38 mouse cellular contexts compared by ENCODE assay signal in the genomic region with DNA sequence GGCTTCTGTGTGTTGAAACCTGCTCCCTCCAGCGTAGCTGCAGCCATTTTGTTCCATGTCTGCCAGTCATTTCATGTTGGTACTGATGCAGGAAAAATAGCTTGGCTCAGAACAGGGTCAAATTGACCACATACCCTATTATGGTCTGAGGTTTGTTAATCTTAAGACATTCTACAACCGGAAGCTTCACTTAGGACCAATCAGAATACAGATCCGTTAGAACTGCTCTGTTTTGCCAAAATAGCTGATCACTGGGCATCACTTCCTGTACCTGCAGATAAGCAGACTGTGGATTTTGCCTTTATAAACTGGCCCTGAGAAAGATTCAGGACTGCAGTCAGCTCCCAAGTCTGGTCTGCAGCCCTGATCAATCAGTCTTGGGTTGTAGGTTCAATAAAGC. TPM values are rescaled to one million over a fixed set of nuclear protein-coding genes. Genes with fewer than 3 reads are reported as not detected.
"Had no signal": no experiment of that assay in that cellular context is flagged by ENCODE, and none has a peak within 500 bp of the region (broad histone marks: within the 10 kb centered on the region; RNA-seq: fewer than 3 reads in every experiment).

No protein-coding gene starts in this region.

- DNase-seq: cerebellum, adult 8-10 months; cerebellum, adult 9-10 months; cerebellum, adult 9-11 months; cerebellum, postnatal 10 days; cerebellum, postnatal 14 days; cerebellum, postnatal 25 days; cerebellum, postnatal 36 days; embryo, embryonic 11 days; forebrain, postnatal 0 days; gastrocnemius, adult 2 months; gastrocnemius, postnatal 10 days; gastrocnemius, postnatal 14 days; gastrocnemius, postnatal 25 days; gastrocnemius, postnatal 36 days; heart, adult 18-20 months; heart, adult 2 months had no signal

- H3K27me3 ChIP-seq: forebrain, embryonic 15.5 days had no signal

- H3K9me3 ChIP-seq: embryonic facial prominence, embryonic 10.5 days; embryonic facial prominence, embryonic 12.5 days; embryonic facial prominence, embryonic 13.5 days; embryonic facial prominence, embryonic 15.5 days; forebrain, embryonic 10.5 days; forebrain, embryonic 12.5 days; forebrain, embryonic 13.5 days; forebrain, embryonic 15.5 days; heart, embryonic 10.5 days had no signal

- H3K36me3 ChIP-seq: embryonic facial prominence, embryonic 10.5 days; embryonic facial prominence, embryonic 12.5 days; embryonic facial prominence, embryonic 13.5 days; embryonic facial prominence, embryonic 15.5 days; forebrain, embryonic 10.5 days; forebrain, embryonic 12.5 days; forebrain, embryonic 15.5 days; heart, embryonic 10.5 days had no signal

- H3K4me3 ChIP-seq: embryonic facial prominence, embryonic 10.5 days; embryonic facial prominence, embryonic 12.5 days; embryonic facial prominence, embryonic 13.5 days; embryonic facial prominence, embryonic 15.5 days; erythroblast, embryonic 14.5 days; forebrain, embryonic 10.5 days; forebrain, embryonic 12.5 days; forebrain, embryonic 13.5 days; forebrain, embryonic 15.5 days; gastrocnemius, adult 2 months; heart, adult 2 months; heart, embryonic 10.5 days had no signal

- H3K4me1 ChIP-seq: embryonic facial prominence, embryonic 10.5 days; embryonic facial prominence, embryonic 12.5 days; embryonic facial prominence, embryonic 13.5 days; embryonic facial prominence, embryonic 15.5 days; forebrain, embryonic 10.5 days; forebrain, embryonic 12.5 days; forebrain, embryonic 13.5 days; forebrain, embryonic 15.5 days; heart, embryonic 10.5 days had no signal

- H3K9ac ChIP-seq: embryonic facial prominence, embryonic 12.5 days; embryonic facial prominence, embryonic 13.5 days; embryonic facial prominence, embryonic 15.5 days; forebrain, embryonic 12.5 days; forebrain, embryonic 13.5 days; forebrain, embryonic 15.5 days; forebrain, postnatal 0 days had no signal

- ATAC-seq: forebrain, embryonic 13.5 days; forebrain, embryonic 14.5 days; forebrain, embryonic 15.5 days; forebrain, embryonic 16.5 days; forebrain, postnatal 0 days had no signal

- H3K4me2 ChIP-seq: embryonic facial prominence, embryonic 12.5 days; embryonic facial prominence, embryonic 13.5 days; embryonic facial prominence, embryonic 15.5 days; forebrain, embryonic 12.5 days; forebrain, embryonic 13.5 days; forebrain, embryonic 15.5 days; heart, embryonic 11.5 days had no signal

- H3K27ac ChIP-seq: embryonic facial prominence, embryonic 10.5 days; embryonic facial prominence, embryonic 12.5 days; embryonic facial prominence, embryonic 13.5 days; embryonic facial prominence, embryonic 15.5 days; forebrain, embryonic 10.5 days; forebrain, embryonic 12.5 days; forebrain, embryonic 13.5 days; forebrain, embryonic 15.5 days; gastrocnemius, adult 2 months; heart, adult 2 months; heart, embryonic 10.5 days had no signal

RNA-seq across cellular contexts. Expression of a gene that starts 33.3 kb away (rescaled TPM):
- polyA plus RNA-seq: embryonic facial prominence, embryonic 10.5 days; embryonic facial prominence, embryonic 11.5 days; forebrain, embryonic 11.5 days had no signal

RNA-seq across cellular contexts. Expression of a gene that starts 58.8 kb away (rescaled TPM):
- total RNA-seq: forebrain, postnatal 0 days; gastrocnemius, adult 18-20 months; gastrocnemius, adult 2 months; gastrocnemius, adult 8-10 months; gastrocnemius, postnatal 10 days; gastrocnemius, postnatal 14 days; gastrocnemius, postnatal 25 days; gastrocnemius, postnatal 36 days; gastrocnemius, postnatal 4 days; heart, adult 18-20 months; heart, adult 2 months; heart, adult 8-10 months had no signal
- polyA plus RNA-seq: cortical plate, adult 2 months; embryonic facial prominence, embryonic 10.5 days; embryonic facial prominence, embryonic 11.5 days; embryonic facial prominence, embryonic 12.5 days; embryonic facial prominence, embryonic 13.5 days; embryonic facial prominence, embryonic 14.5 days; embryonic facial prominence, embryonic 15.5 days; erythroblast, embryonic 14.5 days; forebrain, embryonic 10.5 days; forebrain, embryonic 11.5 days; forebrain, embryonic 12.5 days; forebrain, embryonic 13.5 days; forebrain, embryonic 14.5 days; forebrain, embryonic 15.5 days; forebrain, embryonic 16.5 days; forebrain, postnatal 0 days; frontal cortex, adult 2 months; heart, adult 2 months; heart, embryonic 10.5 days had no signal
